In genomic region chr9:106280386-106280785, GRCm38 (mm10) we compare ENCODE assay signal across 8 mouse cellular contexts. TPM values are rescaled to one million over a fixed set of nuclear protein-coding genes. Genes with fewer than 3 reads are reported as not detected.
DNase-seq lines count a peak whose midpoint lies in the region; ATAC-seq and TF ChIP-seq lines count a peak whose summit lies in the region.

No protein-coding gene starts in this region.

- peak overlapping the region; percentile 68 for H3K4me3 ChIP-seq in embryonic facial prominence, embryonic 13.5 days
- H3K4me3 ChIP-seq in heart, embryonic 10.5 days = peak overlapping the region; percentile 81
- H3K4me3 ChIP-seq in lung, embryonic 14.5 days (ENCODE audit: low read depth, low read length) = peak overlapping the region; percentile 73
- H3K4me3 ChIP-seq in neural tube, embryonic 15.5 days (replicated peaks) = peak overlapping the region; percentile 63

- TF ChIP-seq CTCF in lung, embryonic 14.5 days (IDR thresholded peaks at IDR 0.05; ENCODE audit: low read depth) = peak; percentile 71

- peak overlapping the region; percentile 93 for H3K4me2 ChIP-seq in embryonic facial prominence, embryonic 13.5 days
- H3K4me2 ChIP-seq in lung, embryonic 14.5 days = peak overlapping the region; percentile 85
- peak overlapping the region; percentile 93 for H3K4me2 ChIP-seq in neural tube, embryonic 15.5 days

- peak; percentile 65 for DNase-seq in ES-CJ7 (ENCODE audit: low read depth, low spot score)
- DNase-seq in adrenal gland, postnatal 25 days = peak; percentile 51
- peak; percentile 83 for DNase-seq in heart, embryonic 10.5 days (ENCODE audit: low spot score)
- peak; percentile 67 to 76 for DNase-seq in kidney, adult 8-10 months
- DNase-seq in lung, embryonic 14.5 days = peak; percentile 80
- DNase-seq in layer of hippocampus, adult 9-11 months = no peak

- peaks cover 14% of the 10 kb centered on the region for H3K4me1 ChIP-seq in embryonic facial prominence, embryonic 13.5 days
- peaks cover 11% of the 10 kb centered on the region for H3K4me1 ChIP-seq in heart, embryonic 10.5 days
- 0 out of 2 replicates have a peak, but pooled peaks cover 7% of the 10 kb centered on the region for H3K4me1 ChIP-seq in lung, embryonic 14.5 days (ENCODE audit: insufficient read depth)
- H3K4me1 ChIP-seq in neural tube, embryonic 15.5 days = peaks cover 15% of the 10 kb centered on the region

- 1% methylated on average over 14 of the region's 14 CpGs for WGBS in embryonic facial prominence, embryonic 13.5 days
- WGBS in heart, embryonic 10.5 days = 1% methylated on average over 14 of the region's 14 CpGs
- under 1% methylated on average over 14 of the region's 14 CpGs for WGBS in lung, embryonic 14.5 days
- under 1% methylated on average over 14 of the region's 14 CpGs for WGBS in neural tube, embryonic 15.5 days

- peak overlapping the region; percentile 75 for H3K9ac ChIP-seq in embryonic facial prominence, embryonic 13.5 days
- peak overlapping the region; percentile 50 for H3K9ac ChIP-seq in lung, embryonic 14.5 days
- peak overlapping the region; percentile 56 for H3K9ac ChIP-seq in neural tube, embryonic 15.5 days (replicated peaks)

- H3K27ac ChIP-seq in embryonic facial prominence, embryonic 13.5 days = peak overlapping the region; percentile 66; the same call in 1 of the 2 replicates
- peak overlapping the region; percentile 88 for H3K27ac ChIP-seq in heart, embryonic 10.5 days
- H3K27ac ChIP-seq in lung, embryonic 14.5 days (ENCODE audit: low read depth) = peak overlapping the region; percentile 73; the same call in 1 of the 2 replicates
- H3K27ac ChIP-seq in neural tube, embryonic 15.5 days (replicated peaks) = peak overlapping the region; percentile 87

- no peaks in the 10 kb centered on the region for H3K9me3 ChIP-seq in embryonic facial prominence, embryonic 13.5 days
- H3K9me3 ChIP-seq in heart, embryonic 10.5 days = no peaks in the 10 kb centered on the region
- H3K9me3 ChIP-seq in lung, embryonic 14.5 days (ENCODE audit: low read depth, low read length) = no peaks in the 10 kb centered on the region
- no peaks in the 10 kb centered on the region for H3K9me3 ChIP-seq in neural tube, embryonic 15.5 days (replicated peaks)

- H3K27me3 ChIP-seq in embryonic facial prominence, embryonic 13.5 days = no peaks in the 10 kb centered on the region
- H3K27me3 ChIP-seq in heart, embryonic 10.5 days (ENCODE audit: insufficient read depth, poor library complexity, severe bottlenecking) = no peaks in the 10 kb centered on the region
- no peaks in the 10 kb centered on the region for H3K27me3 ChIP-seq in lung, embryonic 14.5 days (ENCODE audit: insufficient read depth, low read length)
- H3K27me3 ChIP-seq in neural tube, embryonic 15.5 days (replicated peaks) = no peaks in the 10 kb centered on the region

- H3K36me3 ChIP-seq in embryonic facial prominence, embryonic 13.5 days = peaks cover 21% of the 10 kb centered on the region
- peaks cover 10% of the 10 kb centered on the region for H3K36me3 ChIP-seq in heart, embryonic 10.5 days
- peaks cover 11% of the 10 kb centered on the region for H3K36me3 ChIP-seq in lung, embryonic 14.5 days (ENCODE audit: insufficient read depth)
- H3K36me3 ChIP-seq in neural tube, embryonic 15.5 days = peaks cover 8% of the 10 kb centered on the region; the same call in 1 of the 2 replicates

- ATAC-seq in embryonic facial prominence, embryonic 13.5 days (ENCODE audit: insufficient number of reproducible peaks, insufficient read depth, low FRiP score, low TSS enrichment, low read depth) = no peak
- peak; percentile 39 for ATAC-seq in lung, embryonic 14.5 days (ENCODE audit: insufficient read depth)
- ATAC-seq in neural tube, embryonic 15.5 days (ENCODE audit: low FRiP score) = peak; percentile 58

RNA-seq across cellular contexts. Expression of gene Poc1a, which starts 0.5 kb away (rescaled TPM):
- total RNA-seq in adrenal gland, postnatal 25 days (2021) = 4.4 and 6.3 TPM in 2 replicates
- 22.9 and 26.0 TPM in 2 replicates for polyA plus RNA-seq in embryonic facial prominence, embryonic 13.5 days (2015; fragmentation: Nextera tagmentation; extraction: Ambion mirVana)
- 36.5 and 42.3 TPM in 2 replicates for polyA plus RNA-seq in heart, embryonic 10.5 days (2016; fragmentation: Nextera tagmentation; extraction: Ambion mirVana)
- 27.1 and 29.5 TPM in 2 replicates for polyA plus RNA-seq in lung, embryonic 14.5 days (2014; fragmentation: Nextera tagmentation; extraction: Ambion mirVana)
- 7.0 and 13.3 TPM in 2 replicates for polyA plus RNA-seq in neural tube, embryonic 15.5 days (2015; fragmentation: Nextera tagmentation; extraction: Ambion mirVana)

RNA-seq across cellular contexts. Expression of gene Alas1, which starts 31.9 kb away (rescaled TPM):
- 769 and 1,285 TPM in 2 replicates for total RNA-seq in adrenal gland, postnatal 25 days (2021)
- polyA plus RNA-seq in embryonic facial prominence, embryonic 13.5 days (2015; fragmentation: Nextera tagmentation; extraction: Ambion mirVana) = 97.7 and 108 TPM in 2 replicates
- 96.9 and 120 TPM in 2 replicates for polyA plus RNA-seq in heart, embryonic 10.5 days (2016; fragmentation: Nextera tagmentation; extraction: Ambion mirVana)
- 104 and 110 TPM in 2 replicates for polyA plus RNA-seq in lung, embryonic 14.5 days (2014; fragmentation: Nextera tagmentation; extraction: Ambion mirVana)
- 105 and 107 TPM in 2 replicates for polyA plus RNA-seq in neural tube, embryonic 15.5 days (2015; fragmentation: Nextera tagmentation; extraction: Ambion mirVana)

RNA-seq across cellular contexts. Expression of gene Tlr9, which starts 58.0 kb away (rescaled TPM):
- 0.67 and 0.85 TPM in 2 replicates for total RNA-seq in adrenal gland, postnatal 25 days (2021)
- not detected in 2 replicates for polyA plus RNA-seq in embryonic facial prominence, embryonic 13.5 days (2015; fragmentation: Nextera tagmentation; extraction: Ambion mirVana)
- polyA plus RNA-seq in heart, embryonic 10.5 days (2016; fragmentation: Nextera tagmentation; extraction: Ambion mirVana) = not detected in 2 replicates
- 0.08 and 0.09 TPM in 2 replicates for polyA plus RNA-seq in lung, embryonic 14.5 days (2014; fragmentation: Nextera tagmentation; extraction: Ambion mirVana)
- 0.05 TPM in 1 of 2 replicates, not detected in the other for polyA plus RNA-seq in neural tube, embryonic 15.5 days (2015; fragmentation: Nextera tagmentation; extraction: Ambion mirVana)
